In the genomic region with DNA sequence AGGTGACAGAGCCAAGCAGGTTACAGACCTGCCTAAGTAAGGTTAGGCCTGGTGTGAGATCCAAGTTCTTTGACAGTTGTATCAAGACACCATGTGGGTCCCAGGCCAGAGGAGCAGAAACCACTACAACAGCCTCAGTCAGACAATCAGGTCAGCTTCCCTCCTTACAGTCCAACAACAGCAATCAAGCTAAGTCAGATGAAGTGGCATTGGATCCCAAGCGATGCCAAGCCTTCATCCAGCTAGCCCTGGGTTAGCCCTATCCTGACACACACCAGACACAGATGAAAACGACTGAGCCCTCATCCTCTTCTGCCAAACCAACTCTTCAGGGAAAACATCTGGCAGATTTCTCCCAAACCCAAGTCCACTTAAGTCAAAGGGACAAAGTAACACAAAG, we compare ENCODE assay signal across 9 mouse cellular contexts. TPM values are rescaled to one million over a fixed set of nuclear protein-coding genes. Genes with fewer than 3 reads are reported as not detected.
DNase-seq lines count a peak whose midpoint lies in the region; ATAC-seq and TF ChIP-seq lines count a peak whose summit lies in the region.
"Had no signal": no experiment of that assay in that cellular context is flagged by ENCODE, and none has a peak within 500 bp of the region (broad histone marks: within the 10 kb centered on the region; RNA-seq: fewer than 3 reads in every experiment).

No protein-coding gene starts in this region.

- H3K36me3 ChIP-seq in thymus, adult 2 months (ENCODE audit: control insufficient read depth, insufficient read depth, low read length) = no peaks in the 10 kb centered on the region
- H3K36me3 ChIP-seq in limb, embryonic 14.5 days (ENCODE audit: control insufficient read depth, insufficient read depth, low read length) = no peaks in the 10 kb centered on the region
- H3K36me3 ChIP-seq in stomach, embryonic 16.5 days (ENCODE audit: control insufficient read depth, insufficient read depth, low read length) = no peaks in the 10 kb centered on the region

- peak overlapping the region; percentile 15; the same call in 1 of the 2 replicates for H3K4me3 ChIP-seq in thymus, adult 2 months (ENCODE audit: control insufficient read depth, insufficient read depth, low read length)
- peak overlapping the region; percentile 84 for H3K4me3 ChIP-seq in limb, embryonic 14.5 days (replicated peaks; ENCODE audit: low read length)
- peak overlapping the region; percentile 88 for H3K4me3 ChIP-seq in stomach, embryonic 16.5 days (replicated peaks; ENCODE audit: low read length)

- TF ChIP-seq POLR2A in thymus, adult 2 months (IDR thresholded peaks at IDR 0.05; ENCODE audit: control insufficient read depth, extremely low read depth, insufficient read depth, low read length, poor library complexity) = no peak
- TF ChIP-seq POLR2A in limb, embryonic 14.5 days (IDR thresholded peaks at IDR 0.05; ENCODE audit: borderline replicate concordance, extremely low read depth, insufficient read depth, insufficient read length) = no peak

- ATAC-seq in limb, embryonic 14.5 days (ENCODE audit: low FRiP score, low read depth) = no peak
- ATAC-seq in stomach, embryonic 16.5 days (ENCODE audit: insufficient read depth, low FRiP score) = no peak

- peak overlapping the region; percentile 97; the same call in 1 of the 2 replicates for H3K9ac ChIP-seq in limb, embryonic 14.5 days (ENCODE audit: low read depth, low read length, severe bottlenecking)
- H3K9ac ChIP-seq in stomach, embryonic 16.5 days (ENCODE audit: low read length) = peak overlapping the region; percentile 16

- 66% methylated on average over 2 of the region's 2 CpGs for WGBS in thymus, adult 2 months
- 33% methylated on average over 2 of the region's 2 CpGs for WGBS in limb, embryonic 14.5 days
- 40% methylated on average over 2 of the region's 2 CpGs for WGBS in stomach, embryonic 16.5 days

- H3K4me1 ChIP-seq in thymus, adult 2 months (replicated peaks; ENCODE audit: control insufficient read depth, insufficient read depth, low read length) = peaks cover 42% of the 10 kb centered on the region
- peaks cover 41% of the 10 kb centered on the region for H3K4me1 ChIP-seq in limb, embryonic 14.5 days (ENCODE audit: control insufficient read depth, insufficient read depth, low read length)
- peaks cover 39% of the 10 kb centered on the region for H3K4me1 ChIP-seq in stomach, embryonic 16.5 days (ENCODE audit: control insufficient read depth, insufficient read depth, low read length)

- no peaks in the 10 kb centered on the region for H3K27me3 ChIP-seq in thymus, adult 2 months (ENCODE audit: control insufficient read depth, insufficient read depth, low read length)
- no peaks in the 10 kb centered on the region for H3K27me3 ChIP-seq in limb, embryonic 14.5 days (ENCODE audit: control insufficient read depth, insufficient read depth, low read length)
- H3K27me3 ChIP-seq in stomach, embryonic 16.5 days (ENCODE audit: control insufficient read depth, insufficient read depth, low read length) = no peaks in the 10 kb centered on the region

- no peaks in the 10 kb centered on the region for H3K9me3 ChIP-seq in limb, embryonic 14.5 days (ENCODE audit: control insufficient read depth, low read length)
- no peaks in the 10 kb centered on the region for H3K9me3 ChIP-seq in stomach, embryonic 16.5 days (replicated peaks; ENCODE audit: control insufficient read depth, low read length)

- peak overlapping the region; percentile 99 for H3K27ac ChIP-seq in thymus, adult 2 months (ENCODE audit: control insufficient read depth, insufficient read depth, low read length)
- peak overlapping the region; percentile 98; the same call in 1 of the 2 replicates for H3K27ac ChIP-seq in limb, embryonic 14.5 days (replicated peaks; ENCODE audit: low read depth, low read length)
- peak overlapping the region; percentile 97 for H3K27ac ChIP-seq in stomach, embryonic 16.5 days (ENCODE audit: low read length)

- peak overlapping the region; percentile 87 for H3K4me2 ChIP-seq in limb, embryonic 14.5 days (replicated peaks; ENCODE audit: low read depth, low read length, severe bottlenecking)
- peak overlapping the region; percentile 85 for H3K4me2 ChIP-seq in stomach, embryonic 16.5 days (ENCODE audit: low read depth, low read length)

- TF ChIP-seq CTCF in thymus, adult 2 months (IDR thresholded peaks at IDR 0.05; ENCODE audit: borderline replicate concordance, control insufficient read depth, extremely low read depth, insufficient read depth, low read length, poor library complexity) = no peak

- DNase-seq in cerebellum, adult 9-11 months = peak; percentile 44
- no peak for DNase-seq in cerebellum, adult 11 months
- DNase-seq in thymus, adult 2 months = no peak
- no peak for DNase-seq in thymus, postnatal 36 days
- DNase-seq in limb, embryonic 14.5 days (ENCODE audit: low spot score) = no peak
- no peak for DNase-seq in ovary, postnatal 14 days (ENCODE audit: low spot score)
- no peak for DNase-seq in right cerebral cortex, postnatal 36 days (ENCODE audit: low spot score in 2 of 2)

RNA-seq across cellular contexts. Expression of a gene that starts 2.2 kb away (rescaled TPM):
- 57.0 and 78.5 TPM in 2 replicates for polyA plus RNA-seq in thymus, adult 2 months (2012; rRNA removed)
- polyA plus RNA-seq in limb, embryonic 14.5 days (2012; rRNA removed) = 20.1 and 26.6 TPM in 2 replicates
- polyA plus RNA-seq in limb, embryonic 14.5 days (2014; fragmentation: Nextera tagmentation; extraction: Ambion mirVana) = 8.6 and 10.1 TPM in 2 replicates
- polyA plus RNA-seq in stomach, embryonic 16.5 days (2015; fragmentation: Nextera tagmentation; extraction: Ambion mirVana) = 3.9 and 4.5 TPM in 2 replicates

RNA-seq across cellular contexts. Expression of a gene that starts 16.1 kb away (rescaled TPM):
- 0.04 and 0.11 TPM in 2 replicates for polyA plus RNA-seq in thymus, adult 2 months (2012; rRNA removed)
- 0.26 and 0.35 TPM in 2 replicates for polyA plus RNA-seq in limb, embryonic 14.5 days (2012; rRNA removed)
- polyA plus RNA-seq in limb, embryonic 14.5 days (2014; fragmentation: Nextera tagmentation; extraction: Ambion mirVana) = 0.17 TPM in 1 of 2 replicates, not detected in the other
- polyA plus RNA-seq in stomach, embryonic 16.5 days (2015; fragmentation: Nextera tagmentation; extraction: Ambion mirVana) = 0.05 and 0.10 TPM in 2 replicates
- polyA plus RNA-seq: C2C12 had no signal

RNA-seq across cellular contexts. Expression of a gene that starts 52.7 kb away (rescaled TPM):
- polyA plus RNA-seq in thymus, adult 2 months (2012; rRNA removed) = 256 TPM in 2 replicates
- 212 and 247 TPM in 2 replicates for polyA plus RNA-seq in limb, embryonic 14.5 days (2012; rRNA removed)
- 206 and 217 TPM in 2 replicates for polyA plus RNA-seq in limb, embryonic 14.5 days (2014; fragmentation: Nextera tagmentation; extraction: Ambion mirVana)
- polyA plus RNA-seq in stomach, embryonic 16.5 days (2015; fragmentation: Nextera tagmentation; extraction: Ambion mirVana) = 206 and 230 TPM in 2 replicates

Comparison
In these comparisons a context has a peak if more than half of its experiments do, and no peak if none do; other contexts are left out.
1. H3K4me3 ChIP-seq: peak in every context shown above with its lines; median percentile 88 in stomach, embryonic 16.5 days; 84 in limb, embryonic 14.5 days; 15 in thymus, adult 2 months.